Mouse (Mus musculus): ENCODE results near the gene Sos1.
A peak's percentile ranks its signal among the peaks of the same experiment; 100 is the strongest.

Sos1 gene

GRCm38 (mm10) chr17:80480031-80480854 lies at the start of gene Sos1:
Sos1 (minus strand) TSS chr17:80480453.
- peak; percentile 96 for DNase-seq (ENCODE audit: low spot score)

GRCm38 (mm10) chr17:80523231-80523630 lies 43.0 kb upstream of the Sos1 start:
- no peak for DNase-seq (ENCODE audit: low spot score)

GRCm38 (mm10) chr17:80522229-80522556 lies 41.9 kb upstream of the Sos1 start:
- DNase-seq (ENCODE audit: low spot score), result no peak

- no peak for DNase-seq (ENCODE audit: low spot score)
Observed at GRCm38 (mm10) chr17:80521521-80522228, 41.4 kb upstream of the Sos1 start.

GRCm38 (mm10) chr17:80520537-80520936 lies 40.3 kb upstream of the Sos1 start:
- DNase-seq (ENCODE audit: low spot score), result no peak

- DNase-seq (ENCODE audit: low spot score), result no peak
Observed at GRCm38 (mm10) chr17:80518811-80519210, 38.6 kb upstream of the Sos1 start.

GRCm38 (mm10) chr17:80517244-80517643 lies 37.0 kb upstream of the Sos1 start:
- DNase-seq (ENCODE audit: low spot score), result no peak

- DNase-seq (ENCODE audit: low spot score), result no peak
Observed at GRCm38 (mm10) chr17:80515956-80516355, 35.7 kb upstream of the Sos1 start.

GRCm38 (mm10) chr17:80515513-80515912 lies 35.3 kb upstream of the Sos1 start:
- no peak for DNase-seq (ENCODE audit: low spot score)

- DNase-seq (ENCODE audit: low spot score), result no peak
Observed at GRCm38 (mm10) chr17:80513766-80514165, 33.5 kb upstream of the Sos1 start.

GRCm38 (mm10) chr17:80510459-80510855 lies 30.2 kb upstream of the Sos1 start:
- no peak for DNase-seq (ENCODE audit: low spot score)

GRCm38 (mm10) chr17:80509494-80510458 lies 29.5 kb upstream of the Sos1 start:
- DNase-seq (ENCODE audit: low spot score), result no peak

GRCm38 (mm10) chr17:80505766-80506165 lies 25.5 kb upstream of the Sos1 start:
- no peak for DNase-seq (ENCODE audit: low spot score)

GRCm38 (mm10) chr17:80505342-80505741 lies 25.1 kb upstream of the Sos1 start:
- DNase-seq (ENCODE audit: low spot score), result no peak

- no peak for DNase-seq (ENCODE audit: low spot score)
Observed at GRCm38 (mm10) chr17:80501805-80502172, 21.5 kb upstream of the Sos1 start.

GRCm38 (mm10) chr17:80501037-80501804 lies 21.0 kb upstream of the Sos1 start:
- DNase-seq (ENCODE audit: low spot score), result no peak

GRCm38 (mm10) chr17:80500025-80500424 lies 19.8 kb upstream of the Sos1 start:
- no peak for DNase-seq (ENCODE audit: low spot score)

- peak; percentile 33 for DNase-seq (ENCODE audit: low spot score)
Observed at GRCm38 (mm10) chr17:80498600-80499268, 18.5 kb upstream of the Sos1 start.

- DNase-seq (ENCODE audit: low spot score), result peak; percentile 31
Observed at GRCm38 (mm10) chr17:80497183-80497601, 16.9 kb upstream of the Sos1 start.

- no peak for DNase-seq (ENCODE audit: low spot score)
Observed at GRCm38 (mm10) chr17:80496607-80497170, 16.4 kb upstream of the Sos1 start.

- no peak for DNase-seq (ENCODE audit: low spot score)
Observed at GRCm38 (mm10) chr17:80496185-80496584, 15.9 kb upstream of the Sos1 start.

All from testis, postnatal 10 days (tissue).